Mouse (Mus musculus) intestine, embryonic 15.5 days (tissue): ENCODE measurements around the gene Itpr2. TPM values are rescaled to one million over a fixed set of nuclear protein-coding genes. Genes with fewer than 3 reads are reported as not detected.

Experiments used
- ATAC-seq: fragments of 200-750 bp; cut with Nextera tagmentation; 2 replicates; pipeline ENCODE4 v1.8.0; 2017; ENCODE audit warnings: moderate TSS enrichment, moderate library complexity
- H3K27ac ChIP-seq: fragments of 300-500 bp; sonication (generic); 2 replicates; pipeline ENCODE4 v1.5.1; 2015; ENCODE audit warnings: mild to moderate bottlenecking, inconsistent platforms
- H3K27me3 ChIP-seq: fragments of 300-500 bp; sonication (generic); replicated peaks from 2 replicates; pipeline ENCODE4 v1.6.1; 2015; ENCODE audit warnings: inconsistent platforms
- H3K36me3 ChIP-seq: fragments of 300-500 bp; sonication (generic); 2 replicates; pipeline ENCODE4 v1.6.1; 2015; ENCODE audit warnings: inconsistent platforms
- H3K4me1 ChIP-seq: fragments of 300-500 bp; sonication (generic); replicated peaks from 2 replicates; pipeline ENCODE4 v1.6.1; 2015; ENCODE audit warnings: inconsistent platforms
- H3K4me2 ChIP-seq: fragments of 300-500 bp; sonication (generic); replicated peaks from 2 replicates; pipeline ENCODE4 v1.6.1; 2015; ENCODE audit warnings: mild to moderate bottlenecking, inconsistent platforms
- H3K4me3 ChIP-seq: fragments of 300-500 bp; sonication (generic); replicated peaks from 2 replicates; pipeline ENCODE4 v1.5.1; 2015; ENCODE audit warnings: inconsistent platforms
- H3K9ac ChIP-seq: fragments of 300-500 bp; sonication (generic); 2 replicates; pipeline ENCODE4 v1.6.1; 2015; ENCODE audit warnings: inconsistent platforms
- H3K9me3 ChIP-seq: fragments of 300-500 bp; sonication (generic); 2 replicates; pipeline ENCODE4 v1.6.1; 2016; ENCODE audit warnings: inconsistent platforms
- WGBS: fragments of 180-500 bp; shearing (Covaris S2); methylation state at CpG from one replicate; pipeline ENCODE4 v1.1.7; 2015; 5-methylcytosine and 5-hydroxymethylcytosine counted together
- polyA plus RNA-seq: library from polyadenylated mRNA; unstranded; fragments of >200 nt; fragmentation: Nextera tagmentation; extraction: Ambion mirVana; gene quantifications from 2 replicates; pipeline ENCODE4 v1.2.1, GENCODE M21; 2015

Gene Itpr2
- 8.8 and 10.0 TPM in 2 replicates for polyA plus RNA-seq

DNA sequence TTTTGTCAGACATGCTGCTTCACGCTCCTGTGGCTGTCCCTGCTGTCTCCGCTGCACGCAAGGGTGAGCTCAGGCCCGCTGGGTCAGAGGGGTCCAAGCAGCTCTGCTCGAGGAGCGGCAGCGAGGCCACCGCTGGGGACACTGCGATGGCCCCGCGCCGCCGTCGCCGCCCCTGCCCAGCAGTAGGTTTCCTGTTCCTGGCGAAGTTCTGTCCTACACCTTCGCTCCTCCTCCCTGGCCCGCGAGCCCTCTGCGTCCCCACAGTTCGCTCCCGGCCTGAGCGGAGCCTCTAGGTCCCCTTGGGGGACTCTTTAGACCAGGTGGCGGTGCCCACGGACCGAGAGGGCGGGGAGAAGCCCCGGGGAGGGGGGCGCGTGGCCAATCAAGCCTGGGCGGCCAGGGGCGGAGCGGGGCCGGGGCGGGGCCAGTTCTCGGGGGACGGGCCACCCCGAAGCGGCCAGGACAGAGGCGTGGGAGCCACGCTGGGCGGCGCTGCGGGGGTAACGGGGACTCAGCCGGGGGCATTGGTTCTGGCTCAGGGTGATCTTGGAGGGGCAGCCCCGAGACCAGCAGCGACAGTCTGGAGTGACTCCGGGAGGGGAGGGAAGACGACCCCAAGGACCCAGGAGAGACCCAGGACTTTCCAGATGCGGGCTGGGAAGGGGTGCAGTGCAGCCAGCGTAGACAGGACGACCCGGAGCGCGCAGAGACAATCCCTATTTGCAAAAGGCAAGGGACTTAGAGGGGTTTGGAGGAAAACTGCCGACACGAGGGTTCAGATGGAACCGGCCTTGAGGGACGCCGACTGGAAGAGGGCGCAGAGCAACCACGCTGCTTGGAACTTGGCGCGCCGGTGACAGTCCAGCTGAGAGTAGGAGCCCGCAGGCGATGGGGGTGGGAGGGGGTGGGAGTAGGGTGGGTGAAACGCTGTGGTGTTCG lies at the start of gene Itpr2:
TSS of gene Itpr2 (minus strand) at position 358 of the 939 bp plus-strand sequence.
- under 1% methylated on average over 69 of the region's 70 CpGs for WGBS
- H3K4me1 ChIP-seq = 0 out of 2 replicates have a peak, but pooled peaks cover 3% of the 10 kb centered on the region
- peak; percentile 98 for ATAC-seq
- no peaks in the 10 kb centered on the region for H3K9me3 ChIP-seq
- H3K27ac ChIP-seq = peak within 1 kb of the TSS; percentile 60
- no peaks in the 10 kb centered on the region for H3K36me3 ChIP-seq
- H3K4me2 ChIP-seq = peak within 1 kb of the TSS; percentile 99
- H3K27me3 ChIP-seq = no peaks in the 10 kb centered on the region
- H3K4me3 ChIP-seq = peak within 1 kb of the TSS; percentile 80
- peak within 1 kb of the TSS; percentile 75 for H3K9ac ChIP-seq

GRCm38 (mm10) chr6:146551326-146551725 lies 49.3 kb upstream of the Itpr2 start:
- Histone ChIP-seq H3K27me3 (no peaks in the 10 kb centered on the region), H3K36me3 (peaks cover 28% of the 10 kb centered on the region)
- no peak for ATAC-seq

GRCm38 (mm10) chr6:146550421-146550820 lies 48.4 kb upstream of the Itpr2 start:
- ATAC-seq = no peak
- Histone ChIP-seq H3K36me3 (peaks cover 22% of the 10 kb centered on the region), H3K27ac (no peak overlapping the region), H3K4me3 (no peak overlapping the region), H3K27me3 (no peaks in the 10 kb centered on the region), H3K9me3 (no peaks in the 10 kb centered on the region), H3K4me1 (no peaks in the 10 kb centered on the region), H3K4me2 (no peak overlapping the region), H3K9ac (no peak overlapping the region)
- WGBS = 81% methylated on average over 2 of the region's 2 CpGs

More at GRCm38 (mm10) chr6:146551326-146551725, 49.3 kb upstream of the Itpr2 start:
- Histone ChIP-seq H3K9ac (no peak overlapping the region), H3K4me1 (no peaks in the 10 kb centered on the region), H3K27ac (no peak overlapping the region), H3K9me3 (no peaks in the 10 kb centered on the region), H3K4me2 (no peak overlapping the region), H3K4me3 (no peak overlapping the region)

- Histone ChIP-seq H3K4me2 (no peak overlapping the region), H3K36me3 (peaks cover 6% of the 10 kb centered on the region), H3K9me3 (no peaks in the 10 kb centered on the region), H3K27ac (no peak overlapping the region), H3K9ac (no peak overlapping the region), H3K4me1 (no peaks in the 10 kb centered on the region), H3K27me3 (no peaks in the 10 kb centered on the region), H3K4me3 (no peak overlapping the region)
- ATAC-seq = no peak
- WGBS = 80% methylated on average over 5 of the region's 5 CpGs
Observed at GRCm38 (mm10) chr6:146545289-146545865, 43.4 kb upstream of the Itpr2 start.

DNA sequence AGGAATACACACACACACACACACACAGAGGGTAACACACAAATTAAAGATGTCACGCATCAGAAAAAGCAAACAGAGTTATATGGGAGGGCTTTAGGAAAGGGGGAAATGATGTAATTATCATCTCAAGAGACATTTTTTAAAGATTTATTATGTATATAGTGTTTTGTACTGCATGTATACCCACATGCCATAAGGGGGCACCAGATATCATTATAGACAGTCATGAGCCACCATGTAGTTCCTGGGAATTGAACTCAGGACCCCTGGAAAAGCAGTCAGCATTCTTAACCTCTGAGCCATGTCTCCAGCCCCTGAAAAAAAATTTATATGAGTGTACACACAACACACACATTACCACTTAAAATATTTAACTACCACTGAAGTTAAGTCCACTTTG lies 42.6 kb upstream of the Itpr2 start:
- Histone ChIP-seq H3K4me3 (no peak overlapping the region), H3K36me3 (0 out of 2 replicates have a peak, but pooled peaks cover 3% of the 10 kb centered on the region), H3K4me2 (no peak overlapping the region), H3K9me3 (no peaks in the 10 kb centered on the region), H3K27ac (no peak overlapping the region), H3K9ac (no peak overlapping the region), H3K4me1 (no peaks in the 10 kb centered on the region), H3K27me3 (no peaks in the 10 kb centered on the region)
- ATAC-seq = no peak
- WGBS = 83% methylated on average over 1 of the region's 1 CpGs

- Histone ChIP-seq H3K9me3 (no peaks in the 10 kb centered on the region), H3K4me2 (no peak overlapping the region), H3K27me3 (no peaks in the 10 kb centered on the region), H3K4me3 (no peak overlapping the region), H3K9ac (no peak overlapping the region), H3K36me3 (0 out of 2 replicates have a peak, but pooled peaks cover 3% of the 10 kb centered on the region), H3K4me1 (no peaks in the 10 kb centered on the region), H3K27ac (no peak overlapping the region)
- ATAC-seq = no peak
- 81% methylated on average over 3 of the region's 3 CpGs for WGBS
Observed at GRCm38 (mm10) chr6:146540386-146540785, 38.4 kb upstream of the Itpr2 start.

GRCm38 (mm10) chr6:146538661-146539060 lies 36.6 kb upstream of the Itpr2 start:
- 66% methylated on average over 4 of the region's 4 CpGs for WGBS
- Histone ChIP-seq H3K27ac (no peak overlapping the region), H3K27me3 (no peaks in the 10 kb centered on the region), H3K4me3 (no peak overlapping the region), H3K36me3 (no peaks in the 10 kb centered on the region), H3K4me2 (no peak overlapping the region), H3K9me3 (no peaks in the 10 kb centered on the region), H3K9ac (no peak overlapping the region), H3K4me1 (no peaks in the 10 kb centered on the region)
- ATAC-seq = no peak

DNA sequence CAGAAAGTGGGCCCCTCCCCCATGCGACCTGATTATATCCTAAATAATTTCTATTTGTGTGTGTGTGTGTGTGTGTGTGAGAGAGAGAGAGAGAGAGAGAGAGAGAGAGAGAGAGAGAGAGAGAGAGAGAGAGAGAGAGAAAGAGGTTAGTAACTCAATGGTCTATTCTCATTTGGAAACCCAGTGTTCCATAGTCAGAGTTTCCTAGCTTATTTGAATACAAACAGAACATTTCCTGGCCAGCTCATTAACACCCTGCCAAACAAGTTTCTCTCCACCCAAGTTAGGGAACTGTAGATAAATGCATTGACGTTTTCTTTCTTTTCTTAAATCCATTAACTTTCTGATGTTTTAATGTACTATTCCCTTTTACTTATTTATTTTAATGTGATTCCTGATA lies 36.0 kb upstream of the Itpr2 start:
- Histone ChIP-seq H3K9ac (no peak overlapping the region), H3K36me3 (no peaks in the 10 kb centered on the region), H3K9me3 (no peaks in the 10 kb centered on the region), H3K27ac (no peak overlapping the region), H3K4me2 (no peak overlapping the region), H3K27me3 (no peaks in the 10 kb centered on the region), H3K4me1 (no peaks in the 10 kb centered on the region), H3K4me3 (no peak overlapping the region)
- no peak for ATAC-seq
- 46% methylated on average over 2 of the region's 2 CpGs for WGBS

DNA sequence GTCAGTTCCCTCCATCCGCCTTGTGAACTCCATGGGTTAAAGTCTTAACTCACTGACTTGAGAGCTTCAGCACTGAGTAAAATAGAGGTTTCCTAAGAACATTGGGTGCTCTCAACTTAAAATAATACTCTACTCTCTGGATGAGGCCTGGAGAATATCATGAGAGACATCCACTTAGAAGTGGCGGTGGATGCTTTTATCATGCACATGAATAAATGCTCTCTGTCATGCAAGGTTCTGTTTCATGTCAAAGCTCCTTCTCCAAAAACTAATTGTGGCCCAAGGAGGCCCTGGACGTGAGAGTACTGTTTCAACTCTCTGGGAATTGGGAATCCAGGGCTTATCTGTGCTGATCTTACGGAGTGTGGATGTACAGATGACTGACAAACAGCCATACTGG lies 35.1 kb upstream of the Itpr2 start:
- H3K27ac ChIP-seq = no peak overlapping the region
- peak; percentile 65 for ATAC-seq
- WGBS = 52% methylated on average over 4 of the region's 4 CpGs

GRCm38 (mm10) chr6:146535501-146535900 lies 33.5 kb upstream of the Itpr2 start:
- no peak overlapping the region for H3K9ac ChIP-seq
- H3K27ac ChIP-seq = no peak overlapping the region
- H3K36me3 ChIP-seq = no peaks in the 10 kb centered on the region
- no peaks in the 10 kb centered on the region for H3K9me3 ChIP-seq
- no peak for ATAC-seq
- peaks cover 5% of the 10 kb centered on the region; the same call in 1 of the 2 replicates for H3K4me1 ChIP-seq
- no peak overlapping the region for H3K4me3 ChIP-seq
- WGBS = 94% methylated on average over 5 of the region's 5 CpGs
- no peak overlapping the region for H3K4me2 ChIP-seq
- no peaks in the 10 kb centered on the region for H3K27me3 ChIP-seq

More for the DNA sequence above, 35.1 kb upstream of the Itpr2 start:
- Histone ChIP-seq H3K4me2 (no peak overlapping the region), H3K4me3 (no peak overlapping the region), H3K4me1 (no peaks in the 10 kb centered on the region), H3K9ac (no peak overlapping the region), H3K36me3 (no peaks in the 10 kb centered on the region), H3K9me3 (no peaks in the 10 kb centered on the region), H3K27me3 (no peaks in the 10 kb centered on the region)

- Histone ChIP-seq H3K9me3 (no peaks in the 10 kb centered on the region), H3K36me3 (no peaks in the 10 kb centered on the region), H3K4me2 (no peak overlapping the region), H3K9ac (no peak overlapping the region), H3K27me3 (no peaks in the 10 kb centered on the region), H3K27ac (no peak overlapping the region), H3K4me1 (peaks cover 10% of the 10 kb centered on the region; the same call in 1 of the 2 replicates), H3K4me3 (no peak overlapping the region)
- no peak for ATAC-seq
- WGBS = 89% methylated on average over 4 of the region's 4 CpGs
Observed at GRCm38 (mm10) chr6:146533146-146533545, 31.1 kb upstream of the Itpr2 start.

GRCm38 (mm10) chr6:146530769-146531168 lies 28.7 kb upstream of the Itpr2 start:
- no peaks in the 10 kb centered on the region for H3K36me3 ChIP-seq
- no peak overlapping the region for H3K4me2 ChIP-seq
- H3K4me3 ChIP-seq = no peak overlapping the region
- H3K9ac ChIP-seq = no peak overlapping the region
- ATAC-seq = peak; percentile 92
- 23% methylated on average over 5 of the region's 5 CpGs for WGBS
- H3K27ac ChIP-seq = no peak overlapping the region
- H3K4me1 ChIP-seq = peaks cover 10% of the 10 kb centered on the region; the same call in 1 of the 2 replicates
- H3K27me3 ChIP-seq = no peaks in the 10 kb centered on the region
- H3K9me3 ChIP-seq = no peaks in the 10 kb centered on the region
